Mouse (Mus musculus): ENCODE measurements around the gene Ankrd60.

Gene Ankrd60

DNA sequence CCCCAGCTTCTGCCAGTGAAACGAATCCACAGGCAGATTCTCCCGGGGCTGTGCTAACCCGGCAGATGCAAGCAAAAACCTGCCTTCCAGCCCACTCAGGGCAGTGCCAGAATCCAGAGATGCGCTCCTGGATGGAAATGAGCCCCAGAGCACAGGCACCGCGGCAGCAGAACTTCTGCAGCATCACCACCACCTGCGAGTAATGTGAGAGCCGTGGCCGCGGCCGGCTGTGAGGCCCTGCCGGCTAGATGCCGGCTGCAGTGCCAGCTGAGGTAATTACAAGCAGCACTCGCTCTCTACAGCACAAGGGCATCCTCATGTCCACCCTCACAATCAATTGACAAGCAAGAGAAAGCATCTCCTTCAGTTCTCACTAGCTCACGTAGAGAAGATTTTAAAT is 6.2 kb upstream of the Ankrd60 start:
- no peak for DNase-seq (ENCODE audit: low spot score in 2 of 2)

DNA sequence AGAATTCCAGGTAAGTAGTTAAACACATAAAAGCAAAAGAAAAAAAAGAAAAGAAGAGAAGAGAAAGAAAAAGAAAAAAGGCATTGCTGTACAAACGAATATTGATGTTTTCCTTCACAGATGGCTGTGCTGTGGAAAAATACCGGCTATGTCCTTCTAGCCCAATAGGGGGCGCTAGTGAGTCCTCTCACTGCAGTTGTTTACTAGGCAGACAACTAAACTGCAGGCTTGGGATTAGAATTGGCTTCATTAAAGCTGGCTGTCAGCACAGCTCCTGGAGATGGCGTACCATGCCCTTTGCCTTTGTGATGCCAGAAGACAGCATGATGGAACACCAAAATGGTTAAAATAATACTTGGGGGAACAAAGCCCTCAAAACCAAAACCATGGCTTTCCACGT is 5.3 kb upstream of the Ankrd60 start:
- no peak for DNase-seq (ENCODE audit: low spot score in 2 of 2)

GRCm38 (mm10) chr2:173582903-173583302 is 4.7 kb upstream of the Ankrd60 start:
- DNase-seq (ENCODE audit: low spot score in 2 of 2): no peak

- no peak for DNase-seq (ENCODE audit: low spot score in 2 of 2)
Measured at GRCm38 (mm10) chr2:173581096-173581495, 2.9 kb upstream of the Ankrd60 start.

DNA sequence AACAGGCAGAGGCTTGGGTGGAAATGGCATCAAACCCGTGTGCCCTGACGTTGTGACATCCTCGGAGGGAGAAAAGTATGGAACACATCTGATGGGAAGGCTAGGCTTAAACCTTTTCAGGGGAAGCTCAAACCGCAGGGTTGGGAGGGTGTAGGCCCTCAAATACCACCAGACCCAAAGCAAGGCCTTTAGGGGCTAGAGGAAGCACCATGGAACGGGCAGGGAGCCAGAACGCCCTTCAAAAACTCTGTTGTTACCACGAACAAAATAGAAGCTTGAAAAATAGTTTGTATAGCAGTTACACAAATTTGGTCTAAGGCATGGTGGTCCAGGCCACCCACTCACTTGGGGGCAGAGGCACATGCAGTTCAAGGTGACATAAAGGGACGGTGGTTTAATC is 430 bp upstream of the Ankrd60 start:
- DNase-seq (ENCODE audit: low spot score in 2 of 2): no peak

- DNase-seq (ENCODE audit: low spot score in 2 of 2): no peak
Measured at GRCm38 (mm10) chr2:173564179-173564578, 14.0 kb downstream of the Ankrd60 start.

DNA sequence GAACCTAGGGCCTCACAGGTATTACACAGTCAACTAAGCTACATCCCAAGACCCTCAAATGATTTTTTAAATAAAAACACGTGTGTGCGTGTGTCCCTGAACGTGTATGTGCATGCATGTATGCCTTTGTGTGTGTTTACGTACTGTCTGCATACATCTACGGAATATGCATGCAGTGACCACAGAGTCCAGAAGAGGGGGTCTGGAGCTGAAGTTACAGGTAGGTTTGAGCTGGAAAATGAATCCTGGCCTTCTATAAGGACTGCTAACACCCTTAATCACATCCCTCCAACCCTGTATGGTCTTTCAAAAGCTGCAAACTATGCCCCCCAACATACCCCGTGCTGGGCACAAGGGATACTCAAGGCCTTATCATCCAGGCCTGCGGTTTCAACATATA is 14.8 kb downstream of the Ankrd60 start:
- no peak for DNase-seq (ENCODE audit: low spot score in 2 of 2)

GRCm38 (mm10) chr2:173561851-173562442 is 16.2 kb downstream of the Ankrd60 start:
- DNase-seq (ENCODE audit: low spot score in 2 of 2): peak in 1 of 2 experiments; percentile 22

DNA sequence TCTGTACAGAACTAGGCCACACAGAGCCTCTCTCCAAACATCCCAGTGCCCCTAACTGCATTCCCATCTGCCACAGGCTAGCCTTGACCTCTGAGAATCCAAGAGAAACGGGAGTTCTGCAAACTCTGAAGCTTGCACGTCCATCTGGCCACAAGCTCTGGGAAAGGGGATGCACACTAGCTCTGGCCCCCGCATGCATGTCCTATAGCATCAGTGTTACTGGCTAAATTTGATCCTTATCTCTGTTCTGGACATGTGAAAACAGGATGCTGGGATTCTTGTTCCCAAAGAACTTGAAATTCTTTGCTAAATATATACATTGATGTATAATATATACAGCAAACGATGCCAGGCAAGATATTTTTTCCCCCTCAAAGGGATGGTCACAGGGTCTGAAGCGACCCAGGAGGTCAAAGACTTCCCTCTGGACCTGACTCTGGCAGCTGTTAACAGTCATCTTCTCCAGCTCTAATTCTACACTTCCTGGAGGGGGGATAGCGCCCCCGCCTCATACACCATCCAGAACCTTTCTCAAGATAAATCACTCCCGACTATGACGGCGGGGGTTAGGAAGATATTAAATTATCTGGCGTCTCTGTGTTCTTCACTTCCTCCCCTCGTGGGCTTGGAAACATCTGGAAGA is 19.3 kb downstream of the Ankrd60 start:
- DNase-seq (ENCODE audit: low spot score in 2 of 2): no peak

DNA sequence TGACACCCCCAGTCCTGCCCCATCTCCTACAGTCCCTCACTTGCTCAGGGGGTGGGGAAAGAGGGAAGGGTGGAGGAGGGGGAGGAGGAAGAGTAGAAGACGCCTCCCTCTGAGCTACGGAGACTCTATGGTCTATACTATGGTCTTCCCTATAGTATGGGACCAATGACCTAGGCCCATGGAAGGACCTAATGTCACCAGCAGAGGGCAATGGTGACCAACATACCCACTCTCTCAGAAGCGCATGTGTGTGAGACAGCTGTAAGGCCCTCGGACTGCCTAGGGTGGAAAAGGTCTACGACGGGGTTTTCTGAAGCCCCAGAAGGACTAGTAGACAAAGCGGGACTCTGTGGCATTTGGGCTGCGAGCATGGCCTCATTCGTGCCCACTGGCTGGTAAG is 24.3 kb downstream of the Ankrd60 start:
- DNase-seq (ENCODE audit: low spot score in 2 of 2): no peak

GRCm38 (mm10) chr2:173550681-173551080 is 27.5 kb downstream of the Ankrd60 start:
- peak; percentile 27 to 40 for DNase-seq (ENCODE audit: low spot score in 2 of 2)

DNA sequence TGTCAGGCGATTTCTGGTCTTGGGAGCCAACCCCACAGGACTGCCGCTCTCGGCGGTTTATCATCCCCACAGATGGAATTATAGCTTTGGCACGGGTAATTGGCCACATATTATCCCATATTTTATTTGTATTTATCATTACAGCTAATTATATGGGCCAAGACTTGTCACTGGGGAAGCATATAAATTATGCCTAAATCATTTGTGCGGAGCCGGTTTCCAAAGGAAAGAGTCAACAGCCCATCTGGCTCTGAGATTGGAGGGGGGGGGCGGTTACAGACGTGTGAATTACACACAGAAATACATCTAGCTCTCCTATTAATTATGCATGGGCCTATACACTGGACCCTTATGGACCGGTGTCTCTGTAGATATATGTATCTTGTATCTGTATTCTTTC is 28.9 kb downstream of the Ankrd60 start:
- DNase-seq (ENCODE audit: low spot score in 2 of 2): no peak

- DNase-seq (ENCODE audit: low spot score in 2 of 2): peak; percentile 35 to 65
Measured at GRCm38 (mm10) chr2:173545992-173546703, 32.0 kb downstream of the Ankrd60 start.

DNA sequence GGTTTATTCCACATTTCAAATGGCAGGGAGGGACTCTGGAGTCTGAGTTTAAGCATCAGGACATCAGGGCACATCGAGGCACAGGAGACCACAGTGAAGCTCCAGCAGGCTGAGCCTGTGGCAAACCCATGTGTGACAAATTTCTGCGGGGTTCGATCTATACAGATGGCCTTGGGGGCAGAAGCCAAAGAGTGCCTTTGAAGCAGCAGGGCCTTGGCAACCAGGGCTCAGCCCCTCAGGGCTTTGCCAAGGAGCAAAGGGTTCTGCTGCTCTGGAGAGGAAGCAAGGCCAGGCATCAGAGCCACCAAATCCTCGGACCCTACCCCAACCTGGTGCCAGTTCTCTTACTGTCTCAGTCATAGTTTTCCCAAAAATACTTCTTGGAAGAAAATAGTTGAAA is 35.4 kb downstream of the Ankrd60 start:
- no peak for DNase-seq (ENCODE audit: low spot score in 2 of 2)

DNA sequence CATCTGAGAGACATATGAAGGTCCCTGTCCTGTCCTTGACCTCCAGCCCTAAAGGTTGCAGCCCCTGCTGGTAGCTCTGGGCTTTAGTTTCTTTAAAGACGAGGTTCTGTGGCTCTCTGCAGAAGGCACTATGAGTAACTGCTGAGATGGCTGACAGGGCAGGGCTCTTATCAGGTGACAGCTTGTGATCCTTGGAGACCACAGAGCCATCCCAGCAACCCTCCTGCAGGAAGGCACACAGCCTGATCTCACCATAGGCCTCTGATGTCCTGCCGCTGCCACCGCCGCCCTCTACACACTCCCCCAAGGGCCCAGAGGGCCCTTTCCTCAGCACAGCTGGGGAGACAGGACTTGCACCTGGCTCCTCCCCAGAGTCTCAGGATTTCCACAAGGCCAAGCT is 36.4 kb downstream of the Ankrd60 start:
- no peak for DNase-seq (ENCODE audit: low spot score in 2 of 2)

- no peak for DNase-seq (ENCODE audit: low spot score in 2 of 2)
Measured at GRCm38 (mm10) chr2:173539781-173540180, 38.4 kb downstream of the Ankrd60 start.

DNA sequence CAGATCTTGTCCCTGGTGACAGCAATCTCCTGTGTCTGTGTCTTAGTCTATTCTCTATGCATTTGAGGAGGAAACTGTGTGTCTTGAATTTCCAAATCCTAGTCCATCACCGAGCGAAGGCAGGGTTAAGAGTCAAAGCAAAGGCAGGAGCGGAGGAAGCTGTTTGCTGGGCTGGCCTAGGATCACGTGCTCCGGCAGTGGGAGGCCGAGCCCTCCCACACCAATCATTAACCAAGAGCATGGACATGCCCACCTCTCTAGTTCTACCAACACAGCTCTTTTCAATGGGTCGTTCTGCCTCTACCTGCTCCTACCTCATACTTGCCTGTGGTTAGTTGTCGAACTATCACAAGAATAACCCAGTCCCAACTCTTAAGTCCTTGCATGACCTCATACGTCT is 42.3 kb downstream of the Ankrd60 start:
- no peak for DNase-seq (ENCODE audit: low spot score in 2 of 2)

DNA sequence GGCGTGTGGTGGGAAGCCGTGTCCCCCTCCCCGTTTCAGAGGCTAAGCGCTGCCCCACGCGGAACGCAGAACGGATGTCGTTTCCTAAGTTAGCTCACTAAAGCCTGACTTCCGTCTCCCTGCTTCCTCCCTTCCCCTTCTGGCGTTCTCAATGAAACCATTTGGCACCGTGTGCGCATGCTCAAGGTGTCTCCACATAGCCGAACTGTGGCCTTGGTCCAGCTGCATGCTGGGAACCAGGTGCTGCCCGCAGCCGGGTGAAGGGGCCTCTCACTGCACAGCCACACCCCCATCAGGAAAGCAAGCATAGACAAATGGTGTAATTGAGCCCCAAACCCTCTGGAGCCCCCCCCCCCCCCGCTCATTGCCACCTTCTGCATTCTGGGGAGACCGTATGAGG is 42.8 kb downstream of the Ankrd60 start:
- no peak for DNase-seq (ENCODE audit: low spot score in 2 of 2)

- no peak for DNase-seq (ENCODE audit: low spot score in 2 of 2)
Measured at GRCm38 (mm10) chr2:173534581-173534980, 43.6 kb downstream of the Ankrd60 start.

DNA sequence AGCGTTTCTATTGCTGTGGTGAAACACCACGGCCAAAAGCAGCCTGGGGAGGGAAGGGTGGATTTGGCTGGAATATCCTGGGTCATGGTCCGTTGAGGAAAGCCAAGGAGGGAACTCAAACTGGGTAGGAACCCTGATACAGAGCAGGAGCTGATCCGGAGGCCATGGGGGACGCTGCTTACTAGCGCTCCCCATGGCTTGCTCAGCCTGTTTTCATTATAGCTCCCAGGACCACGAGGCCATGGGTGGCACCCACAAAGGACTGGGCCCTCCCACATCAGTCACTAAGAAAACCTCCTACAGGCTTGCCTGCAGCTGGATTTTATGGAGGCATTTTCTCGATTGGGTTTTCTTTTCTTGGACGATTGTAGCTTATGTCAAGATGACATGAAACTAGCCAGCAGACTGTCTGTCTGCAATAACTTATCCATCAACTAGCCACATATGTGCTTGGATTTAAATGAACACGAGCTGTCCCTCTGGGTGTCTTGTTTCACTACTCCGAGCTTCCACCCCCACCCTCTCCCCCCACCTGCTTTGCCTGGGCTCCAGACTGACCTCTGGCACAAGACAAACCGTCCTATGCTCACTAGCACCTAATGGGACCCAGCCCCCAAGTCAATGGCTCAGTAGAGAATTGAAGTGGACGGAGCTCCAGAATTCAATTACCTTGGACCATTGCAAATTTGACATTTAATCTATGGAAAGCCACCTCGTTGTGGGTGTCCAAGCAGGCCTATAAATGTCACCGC is 45.3 kb downstream of the Ankrd60 start:
- no peak for DNase-seq (ENCODE audit: low spot score in 2 of 2)

GRCm38 (mm10) chr2:173528493-173528892 is 49.7 kb downstream of the Ankrd60 start:
- no peak for DNase-seq (ENCODE audit: low spot score in 2 of 2)

- DNase-seq (ENCODE audit: low spot score in 2 of 2): no peak
Measured at GRCm38 (mm10) chr2:173522376-173522775, 55.8 kb downstream of the Ankrd60 start, which contains the start of gene 1700021F07Rik. Gene 1700021F07Rik (plus strand): TSS chr2:173522586.

Data from heart, adult 9 months (tissue).